Mouse (Mus musculus) left cerebral cortex, postnatal 10 days (tissue): ENCODE results near the gene 2010111I01Rik. TPM values are rescaled to one million over a fixed set of nuclear protein-coding genes. Genes with fewer than 3 reads are reported as not detected.

ENCODE experiments used
- DNase-seq, 2 experiments: peaks; one replicate each; pipeline ENCODE4 v3.0.0; 2021 to 2022; ENCODE audit warnings: low spot score in 2 of 2, mixed read lengths in 1 of 2; ENCODE audit errors: extremely low spot score in 1 of 2
- intact Hi-C: fragments of 180-260 bp; cut with DNase I; formaldehyde crosslinking; loops from one replicate; pipeline ENCODE4 v1.15.1; 2025
- total RNA-seq, 2 experiments: library from RNA; stranded (reverse); gene quantifications; 2 replicates each; pipeline ENCODE4 v1.2.3; 2021

The 2010111I01Rik gene
- total RNA-seq, 2 experiments from 2014 or later, result 62.1 to 69.1 TPM

DNA sequence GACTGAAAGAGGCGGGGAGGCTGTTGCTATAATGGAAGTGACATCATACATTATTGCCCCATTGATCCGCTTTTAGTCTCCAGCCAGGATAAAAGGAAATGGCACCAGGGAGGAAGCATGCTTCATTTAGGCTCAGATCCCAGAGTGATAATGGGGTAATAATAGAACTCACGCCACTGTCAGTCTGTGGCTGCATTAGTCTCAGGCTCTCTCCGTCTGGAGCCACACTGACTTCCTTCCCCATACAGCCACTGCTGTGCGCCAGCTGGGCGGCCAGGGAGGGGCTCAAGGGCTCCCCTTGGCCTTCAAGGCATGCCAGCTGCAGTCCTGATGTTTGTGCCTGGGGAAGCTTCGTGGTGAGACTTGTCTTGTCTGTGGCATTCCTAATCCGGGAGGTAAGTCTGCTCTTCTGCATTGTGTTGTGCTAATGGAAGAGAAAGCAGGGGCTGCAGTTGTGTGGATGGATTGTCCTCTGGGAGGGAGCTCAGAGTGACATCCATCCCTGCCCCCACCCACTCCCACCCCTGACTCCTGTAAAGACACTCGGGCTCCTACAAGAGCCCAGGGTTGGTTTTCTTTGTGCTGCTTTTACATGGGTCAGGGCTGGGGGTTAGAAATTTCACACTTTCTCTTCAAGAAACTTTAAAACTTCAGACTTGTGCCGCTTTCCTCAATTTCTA is 314.2 kb downstream of the 2010111I01Rik start:
- peak in 1 of 2 experiments; percentile 75 for DNase-seq
- intact Hi-C loops, result no loop called here

DNA sequence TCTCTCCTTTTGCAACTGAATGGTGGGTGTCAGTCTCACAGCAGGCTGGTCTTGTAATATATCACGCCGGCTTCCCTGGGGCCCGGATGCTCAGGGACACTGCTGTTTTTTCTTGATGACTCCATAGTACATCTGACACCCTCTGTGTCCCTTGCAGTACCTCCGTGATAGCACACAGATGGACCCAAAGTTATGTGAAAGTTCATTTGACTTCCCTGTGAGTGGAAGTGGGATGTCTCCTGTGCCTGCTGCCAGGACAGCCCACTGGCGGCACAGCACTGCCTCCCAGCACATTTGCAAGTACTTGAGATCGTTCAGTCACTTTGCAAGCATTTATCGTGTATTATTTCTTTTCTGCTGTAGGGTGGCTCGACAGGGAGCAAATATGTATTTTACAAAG is 315.1 kb downstream of the 2010111I01Rik start:
- intact Hi-C loops, result no loop called here
- DNase-seq, result no peak

DNA sequence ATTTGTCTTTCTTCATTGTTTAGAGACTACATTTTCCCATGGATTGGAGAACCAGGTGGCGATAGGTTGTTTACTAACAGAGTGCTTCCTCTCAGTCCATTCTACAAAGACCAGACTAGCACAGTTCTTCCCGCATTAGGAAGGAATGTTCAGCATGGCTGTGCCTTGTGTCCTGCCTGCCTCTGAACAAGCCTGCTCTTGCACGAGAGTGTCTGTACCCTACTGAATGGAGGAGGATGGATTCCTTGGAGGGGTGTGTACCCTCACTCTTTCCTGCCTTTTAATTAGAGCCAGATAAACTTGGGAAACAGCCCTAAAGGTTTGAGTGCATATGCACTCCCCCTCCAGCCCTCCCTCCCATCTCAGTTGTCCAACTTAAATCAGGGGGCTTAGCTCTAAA is 315.7 kb downstream of the 2010111I01Rik start:
- intact Hi-C loops, result no loop called here
- DNase-seq, result no peak

DNA sequence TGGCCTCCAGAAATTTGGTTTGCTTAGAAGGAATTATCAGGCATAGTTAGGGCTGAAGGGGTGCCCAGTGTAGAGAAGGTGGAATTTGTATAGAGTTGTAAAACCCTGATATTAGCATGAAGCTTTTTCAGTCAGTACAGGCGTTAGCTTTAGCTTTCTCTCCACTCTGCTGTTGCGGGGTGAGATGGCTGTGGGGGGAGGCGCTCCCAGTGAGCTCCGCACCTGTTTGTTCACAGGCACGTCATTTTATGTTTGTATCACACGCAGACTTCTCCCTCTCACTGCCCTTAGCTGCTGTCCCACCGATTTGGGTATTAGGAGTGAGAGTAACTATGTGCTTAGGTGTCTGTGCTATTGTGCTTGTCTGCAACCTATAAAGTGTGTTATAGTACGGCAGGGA is 316.5 kb downstream of the 2010111I01Rik start:
- no peak for DNase-seq
- intact Hi-C loops, result no loop called here

DNA sequence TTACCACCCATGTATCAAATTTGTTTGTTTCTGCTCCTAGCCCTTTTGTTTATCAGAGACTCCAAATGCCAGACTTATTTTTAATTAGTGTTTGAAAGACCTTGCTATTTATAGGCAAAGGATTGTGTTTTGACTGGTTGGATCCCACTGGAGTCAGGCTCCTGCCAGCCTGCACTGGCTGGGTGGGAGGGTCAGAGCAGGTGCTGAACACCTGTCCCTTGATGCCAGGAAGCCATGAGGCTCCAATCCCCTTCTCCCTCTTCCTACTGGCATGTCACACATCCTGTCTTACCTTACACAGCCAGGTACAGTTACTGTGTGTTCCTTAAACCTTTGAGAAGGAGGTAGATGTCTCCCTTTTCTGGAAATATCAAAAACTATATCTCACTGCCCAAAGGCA is 318.5 kb downstream of the 2010111I01Rik start:
- no peak for DNase-seq
- intact Hi-C loops, result no loop called here

DNA sequence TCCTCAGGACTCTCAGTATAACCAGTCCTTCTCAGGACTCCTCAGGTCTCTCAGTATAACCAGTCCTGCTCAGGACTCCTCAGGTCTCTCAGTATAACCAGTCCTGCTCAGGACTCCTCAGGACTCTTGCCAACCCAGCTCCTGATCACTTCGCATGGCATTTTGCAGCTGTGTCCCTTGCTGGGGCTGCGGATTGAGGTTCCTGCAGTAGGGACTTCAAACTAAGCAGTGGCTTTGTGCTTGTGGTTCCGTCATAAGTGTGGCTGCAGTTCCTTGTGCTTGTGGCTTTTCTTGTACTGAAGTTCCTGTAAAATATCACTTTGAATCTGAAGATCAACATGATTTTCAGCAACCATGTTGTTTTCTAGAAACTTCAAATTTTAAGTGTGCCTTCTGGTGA is 320.1 kb downstream of the 2010111I01Rik start:
- DNase-seq, result no peak
- intact Hi-C loops, result no loop called here

DNA sequence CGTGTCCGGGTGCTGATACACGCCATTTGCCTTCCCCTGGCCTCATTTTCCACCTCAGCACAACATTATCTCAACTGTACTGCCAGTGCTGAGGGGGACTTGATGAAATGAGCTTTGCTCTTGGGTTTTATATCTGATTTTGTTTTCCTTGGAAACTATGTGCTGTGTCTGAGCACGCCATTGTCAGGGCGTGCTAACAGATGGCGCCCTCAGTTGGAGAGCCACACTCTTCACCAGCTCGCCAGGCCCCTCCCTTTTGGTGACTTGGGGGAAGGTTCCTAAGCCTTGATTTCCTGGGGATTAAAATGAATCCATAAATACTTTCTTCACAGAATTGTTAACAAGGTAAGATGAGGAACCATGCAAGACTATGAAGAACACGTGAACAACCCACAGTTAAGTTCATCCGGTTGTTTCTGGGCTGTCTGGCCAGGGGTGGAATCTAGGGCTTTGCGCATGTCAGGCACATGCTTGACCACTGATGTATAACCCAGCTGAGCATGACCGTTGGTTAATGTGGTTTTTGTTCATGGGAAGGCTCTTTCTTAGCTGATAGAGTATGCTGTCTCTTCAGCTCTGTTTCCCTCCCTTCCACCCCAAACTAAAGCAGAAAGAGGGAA is 321.9 kb downstream of the 2010111I01Rik start:
- intact Hi-C loops, result no loop called here
- no peak for DNase-seq

DNA sequence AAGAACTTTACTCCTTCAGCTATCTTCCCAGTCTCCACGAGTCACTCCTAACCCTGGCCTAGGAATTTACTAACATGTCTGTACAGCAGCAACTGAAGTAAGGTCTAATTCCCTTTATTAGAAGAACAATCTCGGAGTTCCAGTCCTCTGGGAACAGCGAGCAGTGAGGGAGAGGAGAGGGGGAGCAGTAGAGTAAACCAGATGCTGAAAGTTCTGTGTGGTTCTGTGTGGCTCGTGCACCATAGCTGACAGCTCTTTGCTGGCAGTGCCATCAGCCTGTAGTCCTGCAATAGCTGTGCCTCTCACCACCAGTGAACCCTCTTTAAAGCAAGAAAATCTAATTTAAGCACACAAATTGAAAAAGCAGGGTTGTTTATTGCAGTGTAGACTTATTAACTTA is 324.5 kb downstream of the 2010111I01Rik start:
- no peak for DNase-seq
- intact Hi-C loops, result no loop called here

DNA sequence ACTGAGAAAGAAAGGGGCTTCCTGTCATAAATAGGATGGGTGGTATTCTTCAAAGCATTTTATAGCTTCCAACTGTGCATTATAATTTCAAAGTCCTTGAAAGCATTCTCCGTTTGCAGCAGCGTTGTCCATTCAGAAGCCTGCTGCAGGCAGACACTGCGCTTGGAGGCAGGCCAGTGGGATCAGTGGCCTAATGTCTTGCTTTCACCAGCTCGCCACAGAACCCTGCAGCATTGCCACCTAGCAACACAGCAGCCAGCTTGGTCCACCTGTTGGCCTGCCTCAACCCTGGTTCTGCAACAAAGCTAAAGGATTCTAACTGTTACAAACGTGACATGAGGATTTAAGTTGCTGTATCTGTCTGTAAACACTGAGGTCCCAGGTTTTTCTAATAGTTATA is 325.0 kb downstream of the 2010111I01Rik start:
- intact Hi-C loops, result no loop called here
- no peak for DNase-seq

DNA sequence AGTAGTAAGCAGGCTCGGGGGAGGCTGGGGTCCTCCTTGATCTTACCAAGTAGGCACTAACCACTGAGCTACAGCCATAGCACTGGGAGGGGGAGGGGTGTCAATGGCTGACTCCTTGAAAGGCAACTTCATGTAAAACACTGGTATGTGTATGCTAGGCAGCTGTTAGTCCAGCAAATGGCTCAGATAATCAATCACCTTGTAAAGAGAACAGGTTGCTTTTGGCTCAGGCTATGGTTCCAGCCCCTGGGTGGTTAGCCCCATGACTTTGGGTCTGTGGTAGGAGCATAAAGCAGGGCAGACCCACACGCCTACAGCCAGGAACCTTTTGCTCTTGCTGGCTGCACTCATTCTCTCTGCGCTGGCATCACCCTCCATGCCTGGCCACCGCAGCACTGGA is 325.4 kb downstream of the 2010111I01Rik start:
- no peak for DNase-seq
- intact Hi-C loops, result no loop called here

DNA sequence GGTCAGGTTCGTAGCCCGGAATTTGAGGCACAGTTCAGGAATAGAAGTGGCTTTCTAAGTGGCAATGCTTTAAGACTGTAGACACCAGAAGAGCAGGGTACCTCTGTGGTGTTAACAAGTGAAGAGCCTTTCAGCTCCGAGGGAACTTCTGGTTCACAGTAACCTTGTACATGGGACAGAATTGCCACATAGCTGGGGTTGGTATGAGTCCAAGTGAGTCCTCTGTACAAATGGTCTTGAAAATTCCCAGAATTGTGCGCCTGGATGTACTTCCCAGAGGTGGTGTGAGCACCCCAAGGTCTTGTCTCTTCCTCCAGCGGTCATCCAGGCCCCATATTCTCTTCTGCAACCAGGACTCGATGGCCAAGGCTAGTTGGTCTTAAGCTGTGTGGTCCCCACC is 326.3 kb downstream of the 2010111I01Rik start:
- DNase-seq, result no peak
- intact Hi-C loops, result no loop called here

DNA sequence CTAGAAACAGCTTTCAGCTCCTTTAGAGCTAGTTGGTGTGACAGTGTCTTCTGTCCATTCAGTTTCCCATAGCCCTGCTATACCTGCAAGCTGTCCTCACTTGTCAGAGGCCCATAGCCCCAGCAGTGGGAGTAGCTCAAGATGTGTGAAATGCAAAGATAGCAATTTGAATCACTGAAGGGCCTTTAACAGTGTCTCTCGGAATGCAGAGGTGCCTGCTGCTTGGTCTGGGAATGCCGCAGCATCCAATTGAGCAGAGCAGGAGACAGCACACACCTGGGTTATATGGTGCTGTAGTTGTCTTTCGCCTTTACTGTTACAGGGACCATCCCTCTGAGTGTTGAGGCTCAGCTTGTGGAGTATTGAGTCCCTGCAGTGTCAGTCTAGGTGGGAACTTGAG is 329.0 kb downstream of the 2010111I01Rik start:
- no peak for DNase-seq
- intact Hi-C loops, result no loop called here

DNA sequence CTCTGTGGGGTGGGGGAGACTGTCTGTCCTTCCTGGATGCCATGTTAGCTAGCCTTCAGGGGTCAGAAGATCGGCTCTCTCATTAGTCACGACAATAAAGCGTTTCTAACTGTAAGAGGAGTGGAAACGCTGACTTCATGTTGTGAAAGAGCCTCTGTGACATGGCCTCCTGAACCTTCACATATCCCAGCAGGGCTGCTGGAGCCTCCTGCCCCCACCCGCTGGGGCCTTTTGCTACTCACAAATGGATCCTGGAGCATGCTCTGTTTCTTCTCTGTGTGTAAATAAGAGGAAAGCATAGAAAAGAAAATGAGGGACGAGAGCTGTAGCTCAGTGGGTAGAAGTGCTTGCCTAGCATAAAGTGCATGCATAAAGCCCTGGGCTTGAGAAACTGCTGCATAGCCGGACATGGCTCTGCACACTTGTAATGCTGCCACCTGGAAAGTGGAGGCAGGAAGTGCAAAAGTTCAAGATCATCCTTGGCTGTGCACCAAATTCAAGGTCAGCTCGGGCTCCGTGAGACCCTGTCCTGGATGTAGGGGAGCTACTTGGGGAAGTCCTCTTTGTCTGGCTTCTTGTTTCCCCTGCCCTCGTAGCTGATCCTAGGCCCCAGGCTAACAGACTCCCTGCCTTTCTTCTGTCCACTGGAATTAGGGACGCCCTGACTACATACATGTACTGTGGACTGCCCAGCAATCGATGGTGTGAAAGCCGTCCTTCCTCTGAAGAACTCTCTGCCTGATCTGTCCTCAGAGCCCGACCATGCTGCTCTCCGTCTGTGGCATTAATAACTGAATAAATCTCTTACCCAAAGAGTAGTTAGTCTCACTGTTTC is 329.9 kb downstream of the 2010111I01Rik start:
- intact Hi-C loops, result no loop called here
- peak in 1 of 2 experiments; percentile 68 for DNase-seq

DNA sequence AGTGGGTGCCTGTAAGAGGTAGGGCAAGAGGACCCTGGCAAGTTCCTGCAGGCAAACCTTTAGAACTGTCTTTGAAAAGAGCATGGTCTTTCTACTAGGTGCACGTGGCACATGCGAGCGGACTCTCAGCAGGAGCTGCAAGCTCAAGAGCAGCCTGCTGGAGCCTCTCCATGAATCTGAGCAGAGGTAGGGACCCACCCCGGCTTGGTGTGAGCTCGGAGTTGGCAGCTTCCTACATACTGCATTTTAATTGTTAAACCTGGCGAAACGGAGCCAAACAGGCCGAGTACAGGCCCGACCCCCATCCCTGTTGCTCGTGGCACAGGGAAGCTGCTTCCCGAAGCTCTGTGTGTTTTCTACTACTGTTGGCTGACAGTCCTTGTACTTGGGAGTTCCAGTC is 331.6 kb downstream of the 2010111I01Rik start:
- peak in 1 of 2 experiments; percentile 22 for DNase-seq
- intact Hi-C loops, result no loop called here

DNA sequence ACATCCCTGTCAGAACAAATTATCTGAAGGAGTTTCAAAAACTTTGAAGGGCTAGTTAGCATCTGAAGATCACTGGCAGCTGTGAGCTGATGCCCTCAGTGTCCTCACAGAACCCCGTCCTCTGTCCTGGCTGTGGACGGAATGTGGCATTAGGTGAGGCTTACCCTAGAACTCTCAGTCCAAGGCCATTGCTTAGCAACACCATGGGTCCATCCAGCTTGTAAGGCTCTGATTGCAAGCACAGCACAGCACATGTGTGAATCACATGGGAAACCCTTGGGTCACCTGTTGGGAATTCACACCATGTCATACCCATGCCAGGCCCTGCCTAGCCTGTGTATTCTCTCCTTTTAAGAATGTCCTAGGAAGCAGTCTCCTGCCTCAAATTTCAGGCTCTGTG is 332.3 kb downstream of the 2010111I01Rik start:
- no peak for DNase-seq
- intact Hi-C loops, result no loop called here

DNA sequence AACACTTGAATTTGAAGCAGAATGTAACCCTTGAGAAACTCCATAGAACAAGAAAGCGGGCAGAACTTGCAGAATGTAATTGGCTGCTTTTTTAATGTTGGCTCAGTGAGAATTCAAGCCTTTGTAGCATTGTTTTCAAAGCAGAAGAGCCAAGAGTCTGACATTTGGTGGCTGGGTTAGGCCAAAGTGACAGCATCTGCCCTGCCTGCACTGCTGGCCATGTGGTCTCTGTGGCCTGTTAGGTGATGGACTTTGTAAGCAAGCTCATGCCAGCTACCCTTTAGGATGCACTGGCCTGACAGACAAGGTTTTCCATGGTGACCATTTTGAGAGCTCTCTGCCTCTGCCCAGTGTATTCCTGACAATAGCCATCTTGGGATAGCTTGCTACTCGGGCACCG is 333.2 kb downstream of the 2010111I01Rik start:
- intact Hi-C loops, result no loop called here
- no peak for DNase-seq

DNA sequence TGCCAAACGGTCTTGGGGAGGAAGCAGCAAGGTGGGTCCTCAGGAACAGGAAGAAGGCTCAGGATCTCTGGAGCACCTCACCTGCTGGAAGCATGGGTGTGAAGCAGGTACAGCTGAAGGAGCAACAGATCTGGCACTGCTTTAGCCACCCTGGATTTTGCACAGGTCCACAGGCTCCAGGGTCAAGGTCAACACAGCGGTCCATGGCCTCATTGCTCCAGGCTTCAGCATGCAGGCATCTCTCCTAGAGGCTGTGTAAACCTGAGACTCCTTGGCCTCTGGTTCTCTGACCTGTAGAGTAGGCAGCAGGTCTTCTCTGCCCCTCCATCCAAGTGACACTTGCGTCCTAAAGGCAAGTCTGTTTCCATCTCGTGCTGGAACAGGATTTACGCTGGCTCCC is 334.2 kb downstream of the 2010111I01Rik start:
- intact Hi-C loops, result no loop called here
- no peak for DNase-seq

DNA sequence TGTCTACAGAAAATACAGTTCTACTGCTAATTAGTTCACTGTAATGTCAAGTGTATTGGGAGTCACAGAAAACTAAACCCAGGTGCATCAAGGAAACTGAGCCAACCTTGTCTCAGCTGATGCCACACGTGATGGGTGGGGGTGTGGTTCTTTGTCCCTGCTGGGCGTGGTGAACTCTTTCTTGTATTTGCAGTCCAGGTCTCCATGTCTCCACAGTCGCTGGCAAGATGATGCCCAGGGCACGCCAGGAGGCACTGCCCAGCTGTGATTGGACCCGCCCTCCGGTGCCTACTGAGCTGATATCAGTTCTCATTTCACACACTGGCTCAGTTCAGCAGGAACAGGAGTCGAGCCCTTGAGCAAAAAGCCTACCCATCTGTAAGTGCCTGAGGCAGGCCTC is 336.2 kb downstream of the 2010111I01Rik start:
- DNase-seq, result no peak
- intact Hi-C loops, result no loop called here

DNA sequence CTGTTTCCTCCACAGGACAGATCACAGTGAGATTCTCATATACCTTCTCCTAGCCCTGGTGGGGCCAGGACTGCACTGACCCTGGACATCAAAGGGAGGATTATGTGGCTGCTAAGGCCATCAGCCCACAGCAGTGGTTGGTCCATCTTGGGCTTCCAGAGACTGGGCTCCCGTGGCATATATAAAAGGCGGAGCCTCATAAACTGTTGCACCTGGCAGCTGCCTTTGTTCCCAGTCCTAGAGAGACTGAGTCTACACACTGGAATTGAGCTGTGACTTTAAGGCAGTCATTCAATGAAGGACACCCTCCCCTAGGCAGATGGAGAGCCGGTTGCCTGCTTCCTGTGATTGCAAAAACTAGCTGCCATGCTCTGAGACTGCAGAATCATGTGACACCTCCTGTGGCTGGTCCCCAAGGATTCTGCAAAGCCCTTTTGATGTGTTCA is 337.1 kb downstream of the 2010111I01Rik start:
- intact Hi-C loops, result no loop called here
- peak in 1 of 2 experiments; percentile 53 for DNase-seq

DNA sequence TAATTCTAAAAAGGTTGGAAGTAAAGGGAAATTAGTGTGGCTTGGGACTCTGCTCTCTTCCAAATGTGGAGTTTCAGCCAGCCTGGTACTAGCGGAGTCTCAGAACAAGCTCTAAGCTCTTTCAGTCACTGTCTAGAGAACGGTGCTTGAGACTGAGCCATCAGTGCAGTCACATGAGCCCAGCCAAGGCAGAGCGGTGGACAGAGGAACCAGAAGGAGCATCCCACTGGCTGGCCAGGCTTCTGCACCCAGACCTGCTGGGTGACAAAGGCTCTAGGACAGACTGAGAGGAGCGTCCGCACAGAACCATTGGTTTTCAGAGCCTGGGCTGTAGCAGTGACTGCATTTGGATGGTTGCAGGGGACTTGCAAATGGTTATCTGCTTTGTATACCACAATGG is 337.7 kb downstream of the 2010111I01Rik start:
- intact Hi-C loops, result no loop called here
- DNase-seq, result no peak
